Mouse (Mus musculus) MEL (cell line): ENCODE measurements around the gene Mrfap1. TPM values are rescaled to one million over a fixed set of nuclear protein-coding genes. Genes with fewer than 3 reads are reported as not detected.

ENCODE experiments used
- DNase-seq: peaks from one replicate; pipeline ENCODE4 v3.0.0; 2011; ENCODE audit warnings: low read depth, low spot score
- H3K27ac ChIP-seq: 2 replicates; pipeline ENCODE4 v1.5.1; 2012; ENCODE audit warnings: low read depth, mild to moderate bottlenecking, control low read depth, low read length, moderate library complexity; ENCODE audit not compliant: control insufficient read depth
- H3K27me3 ChIP-seq, 2 experiments: fragments of 150-350 bp in 1 of 2; sonication (generic) in 1 of 2; 2 replicates each; pipeline ENCODE4 v1.6.1; 2012; ENCODE audit warnings: low read length in 2 of 2, mild to moderate bottlenecking in 2 of 2, improper control_type of control experiment in 1 of 2, moderate library complexity in 1 of 2; ENCODE audit not compliant: insufficient read depth in 2 of 2, control insufficient read depth in 1 of 2
- H3K36me3 ChIP-seq, 2 experiments: 2 replicates each; pipeline ENCODE4 v1.6.1; 2012 to 2014; ENCODE audit warnings: low read length in 2 of 2, improper control_type of control experiment in 1 of 2, inconsistent platforms in 1 of 2, mild to moderate bottlenecking in 1 of 2; ENCODE audit not compliant: insufficient read depth in 2 of 2, control insufficient read depth in 1 of 2
- H3K4me1 ChIP-seq, 2 experiments: fragments of 150-350 bp in 1 of 2; sonication (generic) in 1 of 2; 2 replicates each; pipeline ENCODE4 v1.6.1; 2012; ENCODE audit warnings: low read length in 2 of 2, improper control_type of control experiment in 1 of 2, mild to moderate bottlenecking in 1 of 2; ENCODE audit not compliant: insufficient read depth in 2 of 2, control insufficient read depth in 1 of 2
- H3K4me3 ChIP-seq, 2 experiments: fragments of 150-350 bp in 1 of 2; sonication (generic) in 1 of 2; 2 replicates each; pipeline ENCODE4 v1.5.1; 2012; ENCODE audit warnings: low read depth in 2 of 2, low read length in 2 of 2, mild to moderate bottlenecking in 2 of 2, moderate library complexity in 2 of 2, control low read depth in 1 of 2, improper control_type of control experiment in 1 of 2; ENCODE audit not compliant: control insufficient read depth in 1 of 2, insufficient read depth in 1 of 2
- H3K79me2 ChIP-seq: 2 replicates; pipeline ENCODE4 v1.6.1; 2012; ENCODE audit warnings: mild to moderate bottlenecking, low read length, moderate library complexity; ENCODE audit not compliant: control insufficient read depth, poor library complexity, insufficient read depth
- H3K9ac ChIP-seq: 2 replicates; pipeline ENCODE4 v1.6.1; 2012; ENCODE audit warnings: low read depth, mild to moderate bottlenecking, control low read depth, low read length, moderate library complexity; ENCODE audit not compliant: control insufficient read depth, poor library complexity, severe bottlenecking
- H3K9me3 ChIP-seq: fragments of 150-350 bp; sonication (generic); replicated peaks from 2 replicates; pipeline ENCODE4 v1.6.1; 2012; ENCODE audit warnings: mild to moderate bottlenecking, low read length, improper control_type of control experiment, moderate library complexity; ENCODE audit not compliant: insufficient read depth
- CHD1 ChIP-seq: IDR thresholded peaks from 2 replicates; pipeline ENCODE4 v1.6.1; 2012; ENCODE audit warnings: low read depth, mild to moderate bottlenecking, inconsistent platforms, low read length, improper control_type of control experiment
- ELF1 ChIP-seq: IDR thresholded peaks from 2 replicates; pipeline ENCODE4 v1.6.1; 2014; ENCODE audit warnings: low read depth, mild to moderate bottlenecking, inconsistent platforms, low read length, improper control_type of control experiment, moderate library complexity
- EP300 ChIP-seq, 2 experiments: IDR thresholded peaks; 2 replicates each; pipeline ENCODE4 v1.6.1; 2011; ENCODE audit warnings: improper control_type of control experiment in 2 of 2, low read length in 2 of 2, low read depth in 1 of 2, mild to moderate bottlenecking in 1 of 2
- ETS1 ChIP-seq: IDR thresholded peaks from 2 replicates; pipeline ENCODE4 v1.6.1; 2012; ENCODE audit warnings: low read depth, mild to moderate bottlenecking, inconsistent platforms, low read length, improper control_type of control experiment, moderate library complexity
- GABPA ChIP-seq: IDR thresholded peaks from 2 replicates; pipeline ENCODE4 v1.6.1; 2012; ENCODE audit warnings: low read depth, mild to moderate bottlenecking, inconsistent platforms, low read length, improper control_type of control experiment, moderate library complexity
- GATA1 ChIP-seq: IDR thresholded peaks from 2 replicates; pipeline ENCODE4 v1.6.1; 2011; ENCODE audit warnings: low read depth, low read length, improper control_type of control experiment
- HCFC1 ChIP-seq: IDR thresholded peaks from 2 replicates; pipeline ENCODE4 v1.6.1; 2012; ENCODE audit warnings: low read depth, mild to moderate bottlenecking, inconsistent platforms, low read length, improper control_type of control experiment, moderate library complexity
- KAT2A ChIP-seq: conservative IDR thresholded peaks from 2 replicates; pipeline ENCODE4 v1.6.1; 2012; ENCODE audit warnings: low read depth, low read length, improper control_type of control experiment, inconsistent platforms
- MAFK ChIP-seq: IDR thresholded peaks from 2 replicates; pipeline ENCODE4 v1.6.1; 2011; ENCODE audit warnings: low read depth, mild to moderate bottlenecking, low read length, improper control_type of control experiment, borderline replicate concordance
- MAX ChIP-seq: IDR thresholded peaks from 2 replicates; pipeline ENCODE4 v1.6.1; 2011; ENCODE audit warnings: low read length, improper control_type of control experiment
- MAZ ChIP-seq: IDR thresholded peaks from 2 replicates; pipeline ENCODE4 v1.6.1; 2012; ENCODE audit warnings: low read depth, mild to moderate bottlenecking, inconsistent platforms, low read length, improper control_type of control experiment
- MEF2A ChIP-seq: IDR thresholded peaks from 2 replicates; pipeline ENCODE4 v1.6.1; 2014; ENCODE audit warnings: low read depth, mild to moderate bottlenecking, inconsistent platforms, low read length, improper control_type of control experiment; ENCODE audit not compliant: poor library complexity, insufficient replicate concordance, severe bottlenecking; ENCODE audit errors: extremely low read depth
- MXI1 ChIP-seq: IDR thresholded peaks from 2 replicates; pipeline ENCODE4 v1.6.1; 2011; ENCODE audit warnings: mild to moderate bottlenecking, low read depth, low read length, improper control_type of control experiment
- MYB ChIP-seq: IDR thresholded peaks from 2 replicates; pipeline ENCODE4 v1.6.1; 2011; ENCODE audit warnings: mild to moderate bottlenecking, low read depth, low read length, improper control_type of control experiment
- MYC ChIP-seq: IDR thresholded peaks from 2 replicates; pipeline ENCODE4 v1.6.1; 2011; ENCODE audit warnings: low read depth, mild to moderate bottlenecking, low read length, improper control_type of control experiment, moderate library complexity
- NELFE ChIP-seq: IDR thresholded peaks from 2 replicates; pipeline ENCODE4 v1.6.1; 2011; ENCODE audit warnings: low read depth, low read length, improper control_type of control experiment
- NRF1 ChIP-seq: IDR thresholded peaks from 2 replicates; pipeline ENCODE4 v1.6.1; 2014; ENCODE audit warnings: low read depth, mild to moderate bottlenecking, inconsistent platforms, low read length, improper control_type of control experiment, moderate library complexity; ENCODE audit not compliant: poor library complexity, insufficient read depth, severe bottlenecking
- POLR2A ChIP-seq, 2 experiments: IDR thresholded peaks; 2 replicates each; pipeline ENCODE4 v1.6.1; 2011 to 2012; ENCODE audit warnings: low read length in 2 of 2, mild to moderate bottlenecking in 2 of 2, control low read depth in 1 of 2, improper control_type of control experiment in 1 of 2, low read depth in 1 of 2, moderate library complexity in 1 of 2; ENCODE audit not compliant: control insufficient read depth in 1 of 2, insufficient read depth in 1 of 2, poor library complexity in 1 of 2
- POLR2AphosphoS2 ChIP-seq: IDR thresholded peaks from 2 replicates; pipeline ENCODE4 v1.6.1; 2011; ENCODE audit warnings: low read length, improper control_type of control experiment
- POLR2AphosphoS5 ChIP-seq: IDR thresholded peaks from 2 replicates; pipeline ENCODE4 v1.6.1; 2012; ENCODE audit warnings: low read depth, borderline replicate concordance, mild to moderate bottlenecking, inconsistent platforms, low read length, moderate library complexity, mixed read lengths
- RCOR1 ChIP-seq: IDR thresholded peaks from 2 replicates; pipeline ENCODE4 v1.6.1; 2012; ENCODE audit warnings: low read depth, mild to moderate bottlenecking, inconsistent platforms, low read length, improper control_type of control experiment
- SIN3A ChIP-seq: IDR thresholded peaks from 2 replicates; pipeline ENCODE4 v1.6.1; 2012; ENCODE audit warnings: low read length, improper control_type of control experiment, inconsistent platforms
- TAL1 ChIP-seq: IDR thresholded peaks from 2 replicates; pipeline ENCODE4 v1.6.1; 2012; ENCODE audit warnings: mild to moderate bottlenecking, inconsistent platforms, low read length, moderate library complexity, mixed read lengths
- TBP ChIP-seq: IDR thresholded peaks from 2 replicates; pipeline ENCODE4 v1.8.0; 2011; ENCODE audit warnings: low read depth, low read length, improper control_type of control experiment
- TCF12 ChIP-seq: IDR thresholded peaks from 2 replicates; pipeline ENCODE4 v1.6.1; 2014; ENCODE audit warnings: low read depth, mild to moderate bottlenecking, inconsistent platforms, low read length, improper control_type of control experiment, moderate library complexity
- UBTF ChIP-seq: IDR thresholded peaks from 2 replicates; pipeline ENCODE4 v1.6.1; 2012; ENCODE audit warnings: low read depth, mild to moderate bottlenecking, inconsistent platforms, low read length, improper control_type of control experiment, moderate library complexity, borderline replicate concordance; ENCODE audit not compliant: insufficient read depth
- USF1 ChIP-seq: IDR thresholded peaks from 2 replicates; pipeline ENCODE4 v1.6.1; 2014; ENCODE audit warnings: low read depth, mild to moderate bottlenecking, inconsistent platforms, low read length, improper control_type of control experiment, moderate library complexity
- ZC3H11A ChIP-seq: IDR thresholded peaks from 2 replicates; pipeline ENCODE4 v1.6.1; 2012; ENCODE audit warnings: low read depth, mild to moderate bottlenecking, inconsistent platforms, low read length, improper control_type of control experiment
- ZMIZ1 ChIP-seq: IDR thresholded peaks from 2 replicates; pipeline ENCODE4 v1.6.1; 2012; ENCODE audit warnings: low read depth, mild to moderate bottlenecking, inconsistent platforms, low read length, improper control_type of control experiment, moderate library complexity
- ZNF384 ChIP-seq: IDR thresholded peaks from 2 replicates; pipeline ENCODE4 v1.6.1; 2012; ENCODE audit warnings: low read depth, mild to moderate bottlenecking, inconsistent platforms, low read length, improper control_type of control experiment
- polyA plus RNA-seq, 2 experiments: library from polyadenylated mRNA; stranded (reverse) in 1 of 2; unstranded in 1 of 2; fragments of >175 nt in 1 of 2; fragments of >200 nt in 1 of 2; gene quantifications; 2 replicates each; pipeline versions ENCODE4 v1.2.1 to v1.2.4; 2012; ENCODE audit warnings: low replicate concordance in 2 of 2, low read depth in 1 of 2; ENCODE audit not compliant: insufficient read length in 2 of 2, insufficient read depth in 1 of 2, missing spikeins in 1 of 2
- total RNA-seq: library from RNA; depleted of rRNA; stranded (reverse); fragments of 300-350 nt; gene quantifications from 2 replicates; pipeline ENCODE4 v1.2.3, GENCODE M21; 2012

Gene Mrfap1
- total and polyA plus RNA-seq, 3 experiments = 211 to 267 TPM; not detected in 1

DNA sequence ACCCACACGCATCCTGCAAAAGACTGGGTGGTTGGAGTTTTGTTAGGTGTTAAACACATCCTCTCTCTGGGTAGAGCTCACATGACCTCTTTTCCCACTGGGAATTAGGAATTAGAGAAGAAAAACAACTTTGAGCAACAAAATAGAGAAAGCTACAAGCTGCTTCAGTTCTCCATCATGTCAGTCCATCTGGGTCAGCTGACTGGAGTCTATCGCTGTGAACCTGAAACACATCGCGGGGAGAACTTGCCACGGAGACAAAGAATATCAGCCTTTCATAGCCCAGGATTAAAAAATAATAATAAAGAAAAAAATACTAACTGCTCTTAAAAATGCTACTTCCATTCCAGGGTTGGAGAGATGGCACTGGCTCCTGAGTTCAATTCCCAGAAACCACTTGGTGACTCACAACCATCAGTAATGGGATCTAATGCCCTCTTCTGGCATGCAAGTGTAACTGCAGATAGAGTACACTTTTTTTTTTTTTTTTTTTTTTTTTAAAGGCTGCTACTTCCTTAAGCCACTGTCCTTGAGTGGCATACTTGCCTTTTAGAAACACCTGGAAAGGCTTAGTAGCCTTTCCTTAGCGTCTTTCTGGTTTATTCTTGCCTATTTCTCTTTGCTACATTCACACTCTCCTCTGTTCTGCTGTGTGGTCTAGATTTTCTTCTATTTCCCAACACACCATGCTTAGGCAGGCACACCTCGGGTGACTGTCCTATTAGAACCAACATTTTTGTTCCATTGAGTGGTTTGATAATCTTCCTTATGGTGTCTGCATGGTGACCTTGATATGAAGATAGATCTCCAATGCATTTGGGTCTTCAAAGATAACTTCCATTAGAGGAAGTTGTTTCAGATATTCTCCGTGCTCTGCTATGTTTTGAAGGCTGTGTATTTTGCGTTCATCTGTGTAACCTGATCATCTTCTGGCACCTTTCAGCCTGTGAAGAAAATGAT lies 46.2 kb downstream of the Mrfap1 start (continued):
- peak; percentile 87 to 88 for TF ChIP-seq EP300 (IDR thresholded peaks at IDR 0.05; ENCODE audit: low read depth in 1 of 2, low read length in 2 of 2)
- TF ChIP-seq UBTF = no peak
- TF ChIP-seq GATA1 = peak; percentile 92
- TF ChIP-seq SIN3A = peak; percentile 88
- TF ChIP-seq MAZ = no peak
- no peak for TF ChIP-seq MAFK
- no peak for TF ChIP-seq KAT2A
- peak; percentile 64 for TF ChIP-seq MXI1
- TF ChIP-seq NELFE = no peak

- H3K9ac ChIP-seq = peak within 1 kb of the TSS; percentile 70
- H3K79me2 ChIP-seq = peaks cover 19% of the 10 kb centered on the region
- H3K4me1 ChIP-seq = peaks cover 0 to 31% of the 10 kb centered on the region in 2 experiments; a peak in 3 of 4 replicates
- TF ChIP-seq RCOR1 = peak; percentile 12; the same call in 1 of the 2 replicates
- TF ChIP-seq NELFE = peak; percentile 96
- no peak for TF ChIP-seq TAL1
- peak; percentile 80; the same call in 1 of the 2 replicates for TF ChIP-seq KAT2A
- no peak for TF ChIP-seq MAZ
- TF ChIP-seq POLR2A (IDR thresholded peaks at IDR 0.05; ENCODE audit: control insufficient read depth in 1 of 2, insufficient read depth in 1 of 2, low read depth in 1 of 2, low read length in 2 of 2, poor library complexity in 1 of 2) = peak; percentile 83 to 96
- peak; percentile 83 for TF ChIP-seq TBP
- peak; percentile 97 for TF ChIP-seq HCFC1
- no peak for TF ChIP-seq MEF2A
- TF ChIP-seq NRF1 = peak; percentile 20; the same call in 1 of the 2 replicates
- peak; percentile 60; the same call in 1 of the 2 replicates for TF ChIP-seq GABPA
- TF ChIP-seq SIN3A = peak; percentile 100
- peak; percentile 84 for TF ChIP-seq MAX
- peak; percentile 46 for TF ChIP-seq ETS1
- peak; percentile 96 for TF ChIP-seq ZMIZ1
- no peak for TF ChIP-seq MYB
- peak in 1 of 2 experiments; percentile 33; a peak in 2 of 4 replicates for TF ChIP-seq EP300 (IDR thresholded peaks at IDR 0.05; ENCODE audit: low read depth in 1 of 2, low read length in 2 of 2)
- TF ChIP-seq ELF1 = peak; percentile 99
- TF ChIP-seq ZNF384 = peak; percentile 43; the same call in 1 of the 2 replicates
- TF ChIP-seq POLR2AphosphoS2 = peak; percentile 97
- no peak for TF ChIP-seq POLR2AphosphoS5
- TF ChIP-seq USF1 = 0 out of 2 replicates have a peak, but pooled peaks have one; percentile 5
- peak; percentile 83 for TF ChIP-seq MYC
- TF ChIP-seq GATA1 = peak; percentile 58
- peak; percentile 51; the same call in 1 of the 2 replicates for TF ChIP-seq ZC3H11A
- TF ChIP-seq MXI1 = peak; percentile 95
- no peak for TF ChIP-seq CHD1
- TF ChIP-seq TCF12 = peak; percentile 75
- no peaks in the 10 kb centered on the region for H3K9me3 ChIP-seq
- H3K4me3 ChIP-seq = peak within 1 kb of the TSS; percentile 71 to 75
- no peaks in the 10 kb centered on the region for H3K27me3 ChIP-seq
- peak within 1 kb of the TSS; percentile 8 for H3K27ac ChIP-seq
- peaks cover 0 to 30% of the 10 kb centered on the region in 2 experiments; a peak in 2 of 4 replicates for H3K36me3 ChIP-seq
- peak; percentile 98 for DNase-seq
These were observed 48.0 kb downstream of the Mrfap1 start, which contains the start of gene Bloc1s4 for GRCm38 (mm10) chr5:36748536-36749061. Gene Bloc1s4 (minus strand): TSS chr5:36748650.
